Mouse (Mus musculus) B cell, adult 2 months (primary cell): Measurements from ENCODE around the gene Nfib.

Experiments used
- DNase-seq, 2 experiments: peaks; one replicate each; pipeline ENCODE4 v3.0.0; 2022

The Nfib gene

DNA sequence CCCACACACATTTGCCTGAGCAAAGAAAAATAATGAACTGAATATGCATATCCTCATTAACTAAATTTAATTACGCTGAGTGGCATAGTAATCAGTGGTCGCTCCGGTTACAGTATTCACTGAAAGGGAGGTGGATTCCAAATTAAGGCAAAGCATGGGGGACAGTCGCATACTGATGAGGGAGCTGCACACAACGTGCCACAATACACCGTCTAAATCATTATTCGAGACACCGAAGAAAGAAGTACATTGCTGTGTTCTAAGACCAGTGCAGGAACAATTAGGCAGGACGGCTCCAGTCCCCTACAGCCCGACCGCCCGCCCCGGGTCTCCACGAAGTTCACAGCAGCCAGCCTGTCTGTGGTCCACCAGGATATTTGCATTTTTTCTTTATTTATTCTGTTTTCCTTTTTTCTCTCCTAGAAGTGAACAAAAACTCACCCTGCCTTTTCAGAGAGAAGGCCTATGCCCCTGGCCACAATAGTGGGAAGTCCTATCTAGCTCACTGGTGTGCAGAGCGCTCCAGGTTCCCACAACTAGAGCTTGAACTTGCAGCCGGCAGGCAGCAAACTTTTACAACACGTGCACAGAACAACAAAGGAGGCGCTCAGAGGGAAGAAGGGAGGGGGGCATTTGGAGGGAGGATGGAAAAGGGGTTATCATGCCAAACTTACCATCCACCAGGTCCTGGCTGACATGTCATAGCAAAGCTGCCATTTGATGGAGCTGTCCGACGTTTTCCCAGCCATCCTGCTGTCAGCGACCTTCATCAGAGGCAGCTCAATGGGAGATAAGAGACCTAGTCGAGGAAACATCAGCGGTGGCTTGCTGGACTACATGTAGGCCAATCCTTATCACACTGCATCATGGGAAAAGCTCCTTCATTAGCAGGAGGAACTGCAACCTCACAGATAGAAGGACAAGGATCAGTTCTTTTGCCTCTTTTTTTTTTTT, at the start of gene Nfib:
Gene Nfib, minus strand, starts transcription at position 910 of the 954 bp plus-strand sequence.
- no peak for DNase-seq

DNA sequence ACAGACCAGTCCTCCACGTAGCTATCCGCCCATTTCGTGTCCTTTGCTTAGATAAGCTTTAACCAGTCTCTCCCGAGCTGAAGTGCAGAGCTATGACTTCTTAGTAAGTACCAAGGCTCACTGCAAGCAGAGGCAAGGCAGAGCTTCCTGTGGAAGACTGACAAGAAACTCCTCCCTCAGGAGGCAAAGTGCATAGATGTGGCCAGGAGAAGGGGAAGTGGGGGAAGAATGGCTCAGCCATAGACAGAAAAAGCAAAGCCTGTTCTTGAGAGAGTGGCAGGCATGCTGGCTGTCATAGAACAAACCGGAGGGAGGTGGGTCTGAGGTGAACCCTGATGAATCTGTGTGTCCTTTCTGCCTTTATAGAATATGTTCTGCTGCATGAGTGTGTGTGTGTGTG, 30.2 kb upstream of the Nfib start:
- DNase-seq = no peak

DNA sequence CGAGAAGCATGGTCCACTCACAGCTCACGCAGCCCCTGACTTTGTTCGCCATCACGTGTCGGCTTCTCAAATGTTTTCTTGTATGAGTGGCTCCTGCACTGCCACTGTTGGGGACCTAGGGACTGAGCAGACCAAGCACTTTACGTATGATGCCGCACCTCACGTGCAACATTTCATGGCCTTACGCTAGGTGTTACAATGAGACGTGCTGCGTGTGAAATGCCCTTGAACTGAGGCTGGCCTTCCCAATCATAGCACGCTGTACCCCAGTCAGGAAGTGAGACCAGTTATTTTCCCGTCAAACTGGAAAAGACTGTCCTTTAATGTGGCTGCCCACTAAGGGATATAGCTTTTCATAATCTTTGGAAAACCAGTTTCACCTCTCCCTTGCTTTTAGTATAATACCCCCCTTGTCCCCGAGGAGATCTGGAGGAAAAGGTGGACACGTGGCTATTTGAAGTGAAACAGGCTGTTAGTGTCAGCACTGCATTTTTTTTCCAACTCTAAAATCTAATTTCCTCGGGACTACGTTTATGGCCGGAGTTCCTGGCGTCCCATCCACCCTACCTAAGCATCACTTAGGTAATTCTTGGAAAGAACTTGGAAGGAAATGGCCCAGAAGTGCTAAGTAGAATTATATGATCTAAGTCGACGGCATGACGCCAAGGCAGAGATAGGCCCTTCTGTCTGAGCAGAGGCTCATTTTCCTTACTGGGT, 29.4 kb upstream of the Nfib start:
- DNase-seq = no peak

DNA sequence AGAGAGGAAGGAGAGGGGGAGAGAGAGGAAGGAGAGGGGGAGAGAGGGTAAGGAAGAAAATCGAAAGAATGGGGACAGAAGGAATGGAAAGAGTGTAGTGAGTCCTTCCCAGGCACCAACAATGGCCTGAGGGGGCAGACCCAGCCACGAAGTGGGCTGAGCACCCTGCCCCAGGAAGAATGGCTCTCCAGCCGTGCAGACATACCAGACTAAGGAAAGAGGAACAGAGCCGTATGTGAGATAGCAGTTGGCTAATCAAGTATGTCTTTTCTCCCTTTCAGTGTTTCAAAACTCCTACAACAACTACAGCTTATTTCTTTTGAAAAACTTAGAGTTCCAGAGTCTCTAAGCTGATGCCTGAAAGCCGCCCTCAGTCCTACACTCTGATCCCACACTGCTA, 28.8 kb upstream of the Nfib start:
- no peak for DNase-seq

DNA sequence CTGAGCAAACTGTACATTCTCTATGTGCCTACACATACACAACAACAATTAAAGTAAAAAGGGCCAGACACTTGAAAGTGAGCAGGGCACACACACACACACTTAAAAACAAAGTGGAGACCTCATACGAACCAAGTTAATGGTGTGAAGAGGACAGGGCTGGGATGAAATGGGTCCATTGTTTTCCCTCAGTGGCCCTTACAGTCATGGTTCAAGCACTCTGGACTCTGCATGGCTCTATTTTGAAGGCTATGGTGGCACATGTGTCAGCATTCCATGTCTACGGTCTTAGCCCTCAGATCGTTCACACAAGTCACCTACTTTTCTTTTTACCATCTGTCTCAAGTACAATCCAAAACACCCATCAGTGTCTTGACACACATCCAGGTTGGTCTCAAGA, 28.1 kb upstream of the Nfib start:
- DNase-seq = no peak

DNA sequence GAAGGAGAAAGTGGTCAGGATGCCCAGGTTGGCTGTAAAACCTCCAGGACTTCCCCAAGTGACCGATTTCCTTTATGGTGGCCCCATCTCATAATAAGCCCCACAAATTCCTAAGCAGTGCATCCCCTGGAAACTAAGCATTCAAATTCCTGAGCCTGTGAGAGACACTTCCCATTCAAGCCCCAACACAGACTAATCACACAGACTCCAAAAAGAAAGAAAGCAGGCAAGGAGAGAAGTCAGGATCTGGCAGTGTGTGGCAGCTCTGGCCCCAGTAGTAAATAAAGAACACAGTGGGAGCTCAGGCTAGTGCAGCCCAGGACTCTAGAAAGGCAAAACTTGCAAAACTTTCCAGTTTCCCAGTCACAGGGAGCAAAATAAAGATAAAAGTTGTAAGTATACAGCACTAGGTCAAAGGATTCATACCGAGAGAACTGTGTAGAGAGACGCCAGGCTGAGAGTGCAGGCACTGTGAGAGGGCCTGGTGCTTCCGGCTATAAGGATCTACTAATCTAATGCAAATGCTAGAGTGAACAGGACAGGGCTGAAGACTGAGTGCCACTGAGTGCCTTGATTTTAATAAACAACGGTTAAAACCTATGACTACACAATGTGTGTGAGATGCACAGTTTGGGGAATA, 24.8 kb upstream of the Nfib start:
- no peak for DNase-seq

DNA sequence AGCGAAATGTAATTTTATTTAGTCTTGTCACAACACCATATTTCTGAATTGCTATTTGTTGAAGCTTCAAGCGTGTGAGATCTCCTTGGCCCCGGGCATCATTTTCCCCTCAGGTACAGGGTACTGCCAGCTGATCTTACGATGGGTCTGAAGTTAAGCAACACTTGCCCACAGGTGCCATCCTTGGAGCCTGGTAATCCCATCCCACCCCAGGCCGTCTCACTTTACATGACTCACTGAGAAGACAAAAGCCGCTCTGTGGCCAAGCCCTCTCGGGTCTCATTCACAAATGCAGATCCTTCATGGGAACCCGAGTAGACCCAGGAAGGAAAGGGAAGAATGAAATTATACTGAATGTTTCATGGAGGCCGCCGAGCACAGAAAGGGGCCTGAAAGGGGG, 18.5 kb upstream of the Nfib start:
- no peak for DNase-seq

DNA sequence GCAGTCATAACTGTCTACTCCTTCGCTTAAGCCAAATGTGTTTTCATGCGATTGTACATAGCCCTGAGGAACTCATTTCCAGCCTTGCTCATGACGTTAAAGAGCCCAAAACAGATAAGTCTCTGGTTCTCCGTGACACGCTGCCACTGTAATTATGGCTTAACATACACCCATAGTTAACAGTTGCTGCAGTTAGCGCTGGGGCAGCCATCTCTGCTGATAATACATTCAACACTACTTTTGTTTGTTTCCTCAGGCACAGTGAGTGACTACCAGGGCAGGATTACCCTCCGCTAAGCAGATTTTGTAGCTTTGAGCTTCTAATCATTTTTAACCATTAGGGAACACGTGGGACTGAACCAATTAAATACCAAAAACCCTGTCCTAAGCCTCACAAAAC, 17.5 kb upstream of the Nfib start:
- no peak for DNase-seq

DNA sequence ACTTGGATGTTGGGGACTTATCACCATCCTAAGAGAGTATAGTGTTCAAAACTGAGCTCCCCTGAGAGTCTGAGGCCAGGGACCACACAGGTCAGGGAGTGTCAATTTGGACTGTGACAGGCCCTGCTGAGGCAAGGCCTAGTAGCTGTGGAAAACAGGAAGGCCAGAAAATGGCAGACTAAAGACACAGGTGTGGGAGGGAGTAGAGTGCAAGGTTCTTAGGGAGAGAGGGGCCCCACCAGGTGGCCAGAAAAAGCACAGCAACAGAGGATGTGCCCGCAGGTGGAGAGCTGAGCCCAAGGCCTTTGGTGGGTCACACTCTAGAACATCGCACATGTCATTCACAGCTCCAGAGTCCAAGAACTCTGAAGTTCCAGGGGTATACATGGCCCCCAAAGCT, 10.3 kb upstream of the Nfib start:
- no peak for DNase-seq

DNA sequence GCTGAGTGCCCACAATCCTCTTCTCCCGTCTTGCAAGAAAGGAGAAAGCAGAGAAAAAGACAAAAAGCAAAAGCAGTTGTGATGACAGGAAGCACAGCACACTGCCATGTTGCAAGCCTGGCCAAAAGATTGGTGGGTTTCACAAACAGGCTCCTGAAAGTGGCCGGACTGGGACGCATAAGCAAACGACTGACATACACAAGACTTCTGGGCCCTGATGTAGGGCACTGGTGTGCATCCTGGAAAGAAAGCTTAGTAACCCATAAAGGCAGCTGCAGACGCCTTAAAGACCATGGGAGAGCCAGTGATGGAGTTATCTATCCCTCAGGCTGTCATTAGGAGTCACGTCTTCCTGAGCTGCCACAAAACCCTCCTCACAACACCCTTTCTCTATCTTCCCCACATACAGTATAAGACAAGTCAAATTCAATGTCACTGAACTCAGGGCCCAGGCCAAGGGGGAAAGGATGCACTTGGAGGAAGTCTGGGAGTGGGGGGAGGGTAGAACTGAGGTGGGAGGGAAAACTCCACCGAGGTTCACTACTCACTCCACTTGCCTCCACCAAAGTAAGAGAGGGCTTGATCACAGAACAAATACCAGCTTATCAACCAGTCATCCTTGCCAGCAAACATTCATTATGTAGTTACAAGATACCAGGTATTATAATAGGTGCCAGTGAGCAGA, 6.2 kb upstream of the Nfib start:
- no peak for DNase-seq

DNA sequence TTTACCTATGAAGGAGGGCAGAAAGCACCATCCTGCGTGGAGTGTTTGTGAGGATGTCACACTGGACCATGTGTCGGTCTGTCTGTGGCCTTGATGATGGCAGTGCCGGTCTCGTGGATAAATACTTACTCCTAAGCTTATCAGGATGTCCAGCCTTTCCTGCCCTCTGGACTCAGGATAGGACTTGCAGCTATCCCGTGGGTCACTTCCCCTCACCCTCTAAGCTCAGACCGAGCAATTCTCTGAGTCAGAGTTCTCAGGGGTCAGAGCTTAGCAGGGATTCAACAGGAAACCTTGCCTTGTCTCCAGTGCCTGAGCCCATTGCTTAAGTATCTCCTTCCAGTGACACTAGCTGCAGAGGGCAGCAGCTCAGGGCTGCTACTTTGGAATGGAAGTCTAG, 4.1 kb upstream of the Nfib start:
- no peak for DNase-seq

DNA sequence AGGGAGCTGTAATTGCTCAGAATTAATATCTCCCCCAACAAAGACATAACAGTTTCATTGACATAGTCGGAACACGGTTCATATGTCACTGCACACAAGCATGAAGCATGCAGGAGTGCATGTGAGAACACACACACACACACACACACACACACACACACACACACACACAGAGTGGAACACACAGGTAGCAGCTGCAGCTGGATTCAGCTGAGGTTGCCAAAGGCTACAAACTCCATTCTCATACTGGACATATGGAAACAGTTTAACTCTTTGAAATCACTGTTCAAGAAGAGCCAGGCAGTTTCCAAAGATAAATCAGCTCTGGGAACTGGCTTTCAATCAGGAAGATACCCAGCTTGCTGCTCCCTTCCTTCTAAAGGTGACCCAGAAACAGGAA, 462 bp upstream of the Nfib start:
- DNase-seq = no peak

DNA sequence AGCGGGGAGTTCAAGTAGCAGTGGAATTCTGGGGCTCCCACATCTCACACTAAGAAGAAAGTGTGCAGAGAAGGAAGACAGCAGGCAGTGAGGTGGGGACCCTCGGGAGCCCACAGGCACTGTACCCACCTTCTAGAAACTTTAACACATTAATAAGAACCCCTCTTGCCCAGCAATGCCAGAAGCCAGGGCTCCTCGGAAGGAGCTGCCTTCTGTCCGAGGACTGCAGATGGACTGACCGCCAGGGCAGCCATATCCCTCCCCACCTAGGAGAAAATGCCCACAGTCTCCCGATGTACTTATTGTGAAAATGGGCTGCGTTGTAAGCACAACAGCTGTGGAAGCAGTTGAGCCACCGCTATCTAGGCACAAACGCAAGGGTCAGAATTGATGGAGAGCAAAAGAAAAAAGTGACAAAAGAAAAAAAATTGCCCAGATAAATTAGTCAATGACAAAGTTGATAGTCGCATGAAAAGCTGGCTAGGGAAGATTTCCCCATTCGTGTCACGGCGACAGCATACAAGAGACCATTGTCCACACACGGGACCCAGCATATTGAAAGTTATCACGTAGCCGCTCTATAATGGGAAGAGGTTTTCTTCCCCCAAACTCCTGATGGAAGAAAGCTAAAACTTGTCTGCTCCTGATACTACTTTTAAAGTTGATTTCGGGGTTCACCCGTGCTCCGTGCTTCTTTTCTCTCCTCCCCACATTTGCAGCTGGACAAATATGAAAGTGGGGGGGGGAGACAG, 1.3 kb downstream of the Nfib start:
- DNase-seq = no peak

DNA sequence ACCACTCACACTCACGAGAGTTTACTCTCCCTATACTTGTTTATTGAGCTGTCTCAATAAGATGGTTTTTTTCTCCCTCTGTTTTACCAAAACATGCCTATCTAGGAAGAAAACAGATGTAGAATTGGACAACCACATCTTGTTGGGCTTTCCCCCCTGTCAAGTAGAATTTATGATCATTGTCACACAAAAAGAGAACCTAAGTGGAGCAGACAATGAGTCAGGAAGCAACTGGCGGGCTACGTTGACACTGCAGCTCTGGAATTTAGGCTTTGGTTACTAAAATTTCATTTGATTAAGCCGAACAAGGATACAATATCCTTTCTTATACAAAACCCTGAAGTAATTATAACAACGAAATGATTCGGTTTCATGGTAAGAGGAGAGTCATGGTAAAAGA, 2.7 kb downstream of the Nfib start:
- no peak for DNase-seq

DNA sequence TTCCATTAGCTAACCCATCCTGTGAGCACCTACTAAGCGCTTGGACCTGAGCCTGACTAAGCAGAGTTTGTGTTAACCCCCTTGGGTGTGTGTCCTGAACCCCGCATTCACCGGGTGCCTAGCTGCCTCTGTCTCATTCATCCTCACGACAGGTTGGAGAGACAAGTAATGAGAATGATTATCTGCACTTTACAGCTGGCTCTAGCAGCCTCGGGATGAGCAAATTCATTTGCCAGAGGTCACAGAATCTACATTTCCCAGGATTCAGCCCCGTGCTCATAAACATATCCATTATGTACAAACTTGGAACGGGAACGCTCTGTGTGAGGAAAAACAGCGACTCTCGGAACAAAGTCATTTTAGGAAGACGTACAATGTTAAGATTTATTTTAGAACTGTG, 6.0 kb downstream of the Nfib start:
- DNase-seq = no peak

DNA sequence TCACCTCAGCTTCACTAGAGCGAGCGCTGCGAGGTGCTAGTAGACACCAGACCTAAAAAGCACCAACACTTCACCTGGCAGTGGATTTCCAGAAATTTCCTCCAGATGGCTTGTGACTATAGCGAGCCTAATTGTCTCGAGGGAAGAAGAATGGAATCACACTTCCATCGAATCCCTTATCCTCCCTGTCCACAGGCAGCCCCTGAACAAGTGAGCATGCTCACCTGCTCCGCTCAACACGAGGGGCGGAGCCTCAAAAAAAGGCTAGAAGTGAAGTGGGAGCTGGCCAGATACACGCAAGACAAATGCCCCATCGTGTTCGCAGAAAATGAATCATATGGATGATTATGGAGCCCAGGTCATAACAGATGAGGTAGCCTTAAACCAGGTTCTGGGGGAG, 6.9 kb downstream of the Nfib start:
- no peak for DNase-seq

DNA sequence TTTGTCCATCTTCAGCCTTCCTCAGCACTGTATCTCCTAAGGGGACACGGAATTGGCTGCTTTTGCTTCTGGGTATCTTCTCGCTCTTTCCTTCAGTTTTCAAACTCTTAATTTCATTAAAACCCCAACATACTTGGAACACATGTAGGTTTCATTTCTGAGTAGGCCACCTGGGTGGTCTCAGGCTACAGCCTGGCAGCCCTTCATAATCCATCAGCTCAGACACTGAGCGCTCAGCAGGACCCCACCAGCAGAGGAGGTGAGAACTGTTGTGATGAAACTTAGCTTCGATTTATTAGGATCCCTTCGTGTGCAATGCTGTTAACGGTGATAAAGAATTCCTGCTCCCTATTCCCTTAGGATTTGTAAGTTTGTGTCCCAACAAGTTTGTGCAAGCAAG, 8.4 kb downstream of the Nfib start:
- no peak for DNase-seq

DNA sequence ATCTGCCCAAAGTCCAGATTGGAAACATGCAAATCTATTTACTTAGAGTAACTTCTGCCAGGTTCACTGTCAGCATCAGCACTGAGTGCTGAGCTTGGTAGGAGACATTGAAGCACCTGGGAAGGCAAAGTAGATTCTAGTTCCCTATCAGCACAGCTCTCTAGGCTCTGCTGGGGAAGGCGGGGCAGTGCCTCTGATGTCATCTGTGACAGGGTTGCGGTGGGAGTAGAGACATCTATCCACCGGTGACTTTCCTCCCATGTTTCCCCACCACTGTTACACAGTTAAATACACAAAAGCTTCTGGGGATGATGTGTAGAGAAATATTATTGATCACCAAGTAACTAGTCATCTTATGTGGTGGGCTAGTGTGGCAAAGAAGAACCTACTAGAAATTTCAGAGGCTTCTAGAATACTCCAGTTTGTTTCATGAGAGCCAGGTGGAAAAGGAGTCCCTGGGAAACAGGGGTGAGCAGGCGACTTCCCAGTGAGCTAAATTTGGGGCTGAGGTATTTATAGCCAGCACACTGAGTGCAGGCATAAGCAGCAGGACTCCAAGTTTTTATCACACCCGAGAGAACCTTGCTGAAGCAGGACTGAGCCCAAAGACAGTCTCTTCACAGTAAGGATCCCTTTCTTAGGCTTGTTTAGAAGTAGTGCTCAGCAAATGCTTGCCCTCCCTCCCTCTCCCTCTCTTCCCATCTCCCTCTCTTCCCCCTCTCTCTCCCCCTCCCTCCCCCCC, 9.6 kb downstream of the Nfib start:
- DNase-seq = no peak

DNA sequence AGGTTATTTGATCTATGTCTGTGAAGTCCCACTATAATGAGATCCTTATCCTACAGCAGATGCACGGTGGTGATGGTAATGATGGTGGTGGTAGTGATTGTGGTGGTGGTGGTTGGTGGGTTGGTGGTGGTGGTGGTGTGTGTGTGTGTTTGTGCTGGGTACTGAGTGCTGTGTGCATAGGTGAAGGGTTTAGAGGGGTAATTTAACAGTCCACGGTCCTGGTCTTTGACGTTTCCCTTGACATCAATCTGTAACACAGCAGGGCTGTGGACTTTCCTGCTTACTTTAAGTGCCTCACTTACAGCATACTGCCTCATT, 13.6 kb downstream of the Nfib start:
- DNase-seq = no peak

DNA sequence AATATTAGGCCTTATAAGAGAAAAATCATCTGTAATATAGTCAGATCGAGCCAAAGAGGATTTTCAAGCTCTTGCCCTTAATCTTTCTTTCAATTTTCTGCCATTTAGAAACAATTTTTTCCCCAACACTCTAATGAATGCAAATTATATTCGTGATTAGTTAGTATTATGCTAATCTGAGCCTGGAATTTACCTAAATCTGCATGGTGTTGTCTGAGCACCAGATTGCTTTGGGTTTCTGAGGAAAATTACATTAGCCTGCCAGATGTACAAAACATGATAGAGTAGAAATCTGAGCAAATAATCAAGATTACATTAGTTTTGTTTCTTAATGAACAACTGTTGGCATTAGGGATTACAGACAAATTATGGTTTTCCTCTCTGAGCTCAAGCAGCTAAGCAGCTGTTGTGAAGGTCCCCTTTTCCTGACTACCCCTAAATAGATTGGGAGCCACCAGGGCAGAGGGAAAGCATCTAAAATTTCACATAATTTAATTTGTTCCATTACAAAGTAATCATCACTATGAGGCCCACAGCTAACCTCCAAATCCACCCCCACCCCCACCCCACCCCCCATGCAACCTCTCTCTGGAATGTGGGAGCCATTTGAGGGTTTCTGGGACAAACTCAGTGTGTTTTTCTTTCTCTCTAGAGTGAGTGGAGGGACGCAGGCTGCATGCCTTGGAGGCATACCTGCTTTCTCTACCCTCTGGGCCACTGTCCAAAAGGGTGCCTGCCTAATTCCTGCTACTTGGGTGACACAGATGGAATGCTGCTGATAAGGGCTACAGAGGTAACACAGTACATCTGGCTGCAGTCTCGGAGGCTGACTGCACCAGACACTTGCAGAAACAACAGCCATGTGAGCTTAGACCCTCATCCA, 14.2 kb downstream of the Nfib start:
- DNase-seq = no peak

DNA sequence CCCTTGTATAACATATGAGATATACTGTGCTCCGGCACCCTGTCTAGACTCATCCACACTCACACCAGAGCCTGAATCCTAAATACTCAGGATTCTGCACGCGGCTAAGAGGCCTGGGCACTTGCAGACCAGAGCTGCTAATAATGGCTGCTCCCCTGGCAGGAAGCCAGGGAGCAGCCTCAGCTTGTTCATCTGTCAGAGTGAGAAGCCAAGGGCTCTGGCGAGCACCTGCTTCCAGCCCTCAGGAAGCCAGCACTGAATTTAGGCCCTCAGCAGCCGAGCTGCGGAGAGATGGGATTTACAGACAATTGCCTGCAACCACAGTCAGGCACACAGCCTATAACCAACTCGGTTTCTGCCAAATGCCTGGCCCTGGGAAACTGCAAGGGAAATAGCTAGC, 15.3 kb downstream of the Nfib start:
- DNase-seq = no peak
